Mouse (Mus musculus): ENCODE results near the gene Pgpep1l.

DNA sequence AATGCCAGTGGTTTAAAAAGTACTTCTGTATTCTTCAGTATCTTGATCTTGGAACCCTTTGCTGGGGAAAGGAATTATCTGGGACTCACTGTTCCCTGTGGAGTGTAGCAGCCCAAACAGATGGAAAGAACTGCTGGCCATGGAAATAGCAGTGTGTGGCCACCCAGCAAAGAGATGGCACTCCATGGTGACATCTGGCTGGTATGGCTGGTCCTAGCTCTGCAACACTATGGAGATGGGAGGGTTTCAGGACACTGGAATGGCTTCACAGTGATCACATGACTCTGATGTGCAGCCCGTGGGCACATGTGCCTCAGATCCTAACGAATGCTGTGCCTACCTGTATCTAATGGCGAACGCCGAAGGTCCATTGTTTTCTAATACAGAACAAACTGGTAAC is 31.5 kb downstream of the Pgpep1l start:
- TF ChIP-seq CTCF (IDR thresholded peaks at IDR 0.05; ENCODE audit: control insufficient read depth, insufficient read depth, insufficient read length) (no peak), USF1 (IDR thresholded peaks at IDR 0.05; ENCODE audit: low read depth) (no peak), MAX (IDR thresholded peaks at IDR 0.05) (no peak), FOSL1 (IDR thresholded peaks at IDR 0.05; ENCODE audit: insufficient read depth, low read length, poor library complexity, severe bottlenecking) (no peak), MYOD1 (IDR thresholded peaks at IDR 0.05; ENCODE audit: control insufficient read depth, insufficient read length, low read depth) (no peak), MYOG (IDR thresholded peaks at IDR 0.05; ENCODE audit: control insufficient read depth, extremely low read depth, insufficient read length) (no peak)
